Mouse (Mus musculus) spleen, postnatal 14 days (tissue): ENCODE data around the gene March6.

Experiments used
- DNase-seq, 2 experiments: peaks; one replicate each; pipeline ENCODE4 v3.0.0; 2021 to 2022; ENCODE audit warnings: low spot score in 2 of 2

The March6 gene

DNA sequence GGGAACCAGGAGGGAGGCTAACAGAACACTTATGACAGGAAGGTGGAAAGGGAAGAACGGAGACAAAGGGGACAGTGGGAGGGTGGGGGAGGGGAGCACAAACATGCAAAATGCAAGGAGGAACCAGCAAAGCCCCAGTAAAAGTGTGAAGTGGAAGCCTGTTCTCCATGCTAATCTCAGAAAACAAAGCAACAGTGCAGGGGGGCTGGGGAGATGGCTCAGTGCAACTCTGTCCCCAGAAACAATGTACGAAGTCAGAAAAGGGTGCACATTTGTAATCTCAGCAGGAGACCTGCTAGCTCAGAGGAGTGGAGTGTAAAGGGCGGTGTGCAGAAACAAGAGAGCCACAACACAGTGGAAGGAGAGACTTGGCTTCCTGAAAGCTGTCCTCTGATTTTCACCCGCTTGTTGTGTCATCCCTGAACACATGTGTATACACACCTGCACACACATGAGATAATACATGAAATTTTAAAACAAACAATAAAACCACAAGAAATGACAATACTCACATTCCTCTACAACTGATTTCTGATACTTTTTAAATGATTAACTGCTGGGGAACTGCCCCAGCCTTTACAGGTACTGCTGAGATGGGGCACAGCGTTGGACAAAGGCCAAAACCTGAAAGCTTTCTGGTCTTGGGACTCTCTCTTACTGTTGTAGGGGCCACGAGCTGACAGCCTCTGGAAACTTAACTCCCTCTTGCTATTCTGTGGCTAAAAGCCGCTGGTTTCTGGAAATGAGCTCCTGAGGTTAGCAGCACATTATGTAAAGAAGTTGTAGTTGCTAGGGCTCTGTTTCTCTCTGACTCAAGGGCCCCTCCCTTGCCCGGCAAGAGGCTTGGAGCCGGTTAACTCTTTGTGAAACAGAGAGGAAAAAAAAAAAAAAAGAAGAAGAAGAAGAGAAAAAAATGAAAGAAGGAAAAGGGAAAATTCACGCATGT, 11.4 kb upstream of the March6 start:
- DNase-seq = no peak

DNA sequence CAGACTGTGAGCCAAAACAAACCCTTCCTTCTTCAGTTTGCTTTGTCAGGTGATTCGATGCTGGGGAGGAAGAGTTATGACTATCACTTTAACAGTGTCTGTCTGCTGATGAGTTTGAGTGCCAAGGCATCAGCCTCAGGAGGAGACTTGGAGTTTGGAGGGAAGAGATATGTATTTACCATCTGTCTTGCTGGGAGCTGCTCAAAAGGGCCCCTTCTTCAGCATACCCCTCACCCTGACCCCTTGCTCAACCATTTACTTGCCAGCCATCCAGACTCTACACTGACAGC, 9.6 kb upstream of the March6 start:
- no peak for DNase-seq

DNA sequence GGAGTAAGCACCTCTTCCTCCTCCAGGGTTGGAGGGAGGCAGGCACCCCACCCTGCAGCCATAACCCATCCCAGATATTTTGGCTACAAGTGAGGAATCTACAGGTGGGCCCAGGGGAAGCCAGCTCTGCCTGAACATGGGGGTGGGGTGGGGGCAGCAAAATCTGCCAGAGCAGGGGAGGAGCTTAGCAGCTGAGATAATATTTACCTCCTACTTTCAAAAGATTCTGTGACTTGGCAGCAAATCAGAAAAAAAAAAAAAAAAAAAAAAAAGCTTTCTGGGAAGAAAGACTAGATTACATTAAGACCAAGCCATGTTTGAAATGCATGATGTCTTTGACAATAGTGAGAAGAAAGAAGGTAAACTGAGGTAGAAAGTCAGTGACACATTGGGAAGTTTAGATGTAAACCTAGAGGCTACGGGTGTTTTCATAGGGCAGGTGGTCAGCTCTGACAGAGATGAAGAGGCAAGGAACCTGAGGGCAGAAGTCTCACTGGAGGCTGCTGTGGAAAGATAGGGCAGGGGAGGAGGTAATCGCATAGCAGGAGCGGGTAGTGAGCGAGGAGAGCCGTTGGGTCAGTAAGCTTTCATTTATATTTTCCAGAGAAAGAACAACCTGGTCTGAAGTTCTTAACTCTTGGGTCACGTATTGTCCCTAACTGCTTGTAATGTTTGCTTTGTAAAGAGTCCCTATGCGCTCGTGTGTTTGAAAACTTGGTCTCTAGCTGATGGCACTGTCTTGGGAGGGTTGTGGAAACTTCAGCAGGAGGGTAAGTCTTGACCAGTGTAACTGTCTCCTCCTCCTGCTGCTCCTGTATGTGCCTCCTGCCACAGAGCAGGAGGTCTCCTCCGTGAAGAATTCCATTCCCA, 9.0 kb upstream of the March6 start:
- DNase-seq = no peak

DNA sequence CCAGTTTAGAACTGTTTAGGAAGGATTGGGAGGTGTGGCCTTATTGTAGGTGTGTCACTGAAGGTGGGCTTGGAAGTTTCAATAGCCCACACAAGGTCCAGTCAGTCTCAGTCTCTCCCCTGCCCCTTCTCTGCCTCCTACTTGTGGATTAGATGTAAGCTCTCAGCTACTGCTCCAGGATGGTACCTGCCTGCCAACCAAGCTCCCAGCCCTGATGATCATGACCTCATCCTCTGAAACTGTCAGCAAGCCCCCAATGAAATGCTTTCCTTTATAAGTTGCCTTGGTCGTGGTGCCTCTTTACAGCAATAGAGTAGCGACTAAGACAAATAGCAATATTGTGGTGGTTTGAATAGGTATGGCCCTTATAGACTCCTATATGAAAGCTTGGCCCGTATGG, 7.5 kb upstream of the March6 start:
- DNase-seq = no peak

DNA sequence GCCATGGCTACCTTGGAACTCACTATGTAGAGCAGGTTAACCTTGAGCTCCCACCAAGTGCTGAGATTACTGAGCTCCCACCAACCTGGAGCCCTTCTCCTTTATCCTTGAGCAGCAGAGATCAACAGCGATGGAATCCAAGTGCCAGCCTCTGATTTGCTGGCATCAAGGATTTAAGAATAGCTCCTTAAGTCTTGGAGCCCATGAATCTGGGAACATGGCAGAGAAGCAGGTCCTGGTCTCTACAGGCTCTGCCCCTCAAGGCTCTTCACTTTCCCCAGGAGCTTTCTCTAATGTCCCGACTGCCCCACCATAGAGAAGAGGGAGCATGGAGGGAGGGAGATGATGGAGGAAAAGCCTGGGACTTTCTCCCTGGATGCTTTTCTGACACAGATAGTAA, 6.9 kb upstream of the March6 start:
- no peak for DNase-seq

DNA sequence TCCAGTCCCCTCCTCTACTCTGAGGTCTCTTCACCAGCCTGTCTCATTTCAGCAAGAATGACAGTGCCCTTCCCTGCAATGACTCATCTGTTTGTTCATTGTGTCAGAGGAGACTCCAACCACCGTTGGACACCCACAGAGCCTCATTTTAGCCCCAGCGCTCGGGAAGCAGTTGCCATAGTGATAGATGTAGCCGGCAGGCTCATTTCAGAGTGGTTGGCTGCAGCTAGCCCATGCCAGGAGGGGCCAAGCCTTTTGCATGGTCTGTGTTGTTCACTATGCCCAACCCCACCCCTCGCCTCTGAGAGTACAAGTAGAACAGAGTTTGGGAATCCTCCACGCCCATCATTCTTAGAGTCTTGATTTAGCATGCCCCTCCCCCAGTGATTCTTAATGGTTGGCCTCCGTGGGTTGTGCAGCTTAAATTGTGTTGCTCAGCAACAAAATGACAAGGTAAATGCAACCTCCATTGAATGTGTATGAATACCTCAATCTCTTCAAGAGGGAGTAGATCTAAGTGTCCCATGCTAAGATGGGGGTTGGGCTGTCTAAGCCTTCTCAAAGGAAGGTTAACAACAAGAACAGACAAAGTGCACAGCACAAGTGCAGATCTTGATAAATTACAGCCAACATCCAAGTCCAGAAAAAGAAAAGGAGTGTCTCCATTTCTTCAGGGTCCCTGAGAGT, 5.3 kb upstream of the March6 start:
- no peak for DNase-seq

DNA sequence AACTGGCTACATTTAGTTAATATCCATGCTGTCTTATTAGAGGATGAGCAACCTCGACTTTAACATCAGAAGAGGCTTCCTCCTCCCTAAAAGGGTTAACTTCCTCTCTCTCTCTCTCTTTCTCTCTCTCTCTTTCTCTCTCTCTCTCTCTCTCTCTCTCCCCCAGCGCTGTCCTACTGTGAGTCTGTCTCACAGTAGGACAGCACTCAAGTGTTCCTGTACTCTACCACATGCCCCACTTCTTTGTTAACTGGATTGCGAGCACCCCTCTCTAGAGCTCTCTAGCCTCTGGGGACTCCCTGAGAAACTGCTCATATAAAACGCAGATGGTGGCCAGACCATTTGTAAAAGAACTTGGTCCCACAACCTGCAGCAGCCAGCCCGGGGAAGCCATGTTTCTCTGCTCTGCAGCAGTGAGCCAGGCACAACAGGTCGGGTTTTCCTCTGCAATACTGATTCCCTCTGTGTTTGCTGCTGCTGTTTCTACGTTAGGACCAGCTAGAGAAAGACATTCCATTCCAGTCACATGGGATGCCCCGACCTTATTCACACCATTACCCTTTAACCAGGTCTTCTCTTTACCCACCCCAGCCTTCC, 4.5 kb upstream of the March6 start:
- DNase-seq = no peak

DNA sequence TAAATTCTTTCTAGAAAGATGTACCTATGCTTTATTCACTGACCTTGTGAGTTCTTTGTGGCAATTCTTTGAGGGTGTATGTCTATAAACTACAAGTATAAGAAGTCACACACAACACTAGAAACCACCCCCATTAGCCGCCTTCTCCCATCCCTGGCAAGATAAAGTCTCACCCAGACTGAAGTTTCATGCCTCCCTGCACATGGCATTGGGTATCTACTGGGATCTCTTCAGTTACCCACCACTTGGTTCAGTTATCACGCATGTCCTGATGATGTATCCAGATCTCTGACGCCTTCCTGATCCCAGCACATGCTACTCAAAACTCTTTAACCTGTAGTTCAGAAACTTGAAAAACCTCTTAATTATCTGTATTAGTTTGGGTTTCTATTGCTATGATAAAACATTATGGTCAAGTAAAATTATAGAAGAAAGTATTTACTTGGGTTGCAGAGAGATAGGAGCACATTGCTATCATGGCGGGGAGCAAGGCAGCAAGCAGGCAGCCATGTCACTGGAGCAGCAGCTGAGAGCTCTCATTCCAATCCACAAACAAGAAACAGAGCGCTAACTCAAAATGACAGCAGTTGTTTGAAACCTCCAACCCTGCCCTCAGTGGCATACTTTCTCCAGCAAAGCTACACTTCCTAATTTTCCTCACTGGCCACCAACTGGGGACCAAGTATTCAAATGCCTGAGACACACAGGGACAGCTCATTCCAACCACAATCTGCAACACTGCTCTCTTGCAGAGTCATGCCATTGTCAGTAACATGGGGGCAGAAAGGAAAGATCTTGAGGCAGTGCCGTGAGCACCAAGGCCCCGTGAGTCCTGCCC, 3.8 kb upstream of the March6 start:
- no peak for DNase-seq

DNA sequence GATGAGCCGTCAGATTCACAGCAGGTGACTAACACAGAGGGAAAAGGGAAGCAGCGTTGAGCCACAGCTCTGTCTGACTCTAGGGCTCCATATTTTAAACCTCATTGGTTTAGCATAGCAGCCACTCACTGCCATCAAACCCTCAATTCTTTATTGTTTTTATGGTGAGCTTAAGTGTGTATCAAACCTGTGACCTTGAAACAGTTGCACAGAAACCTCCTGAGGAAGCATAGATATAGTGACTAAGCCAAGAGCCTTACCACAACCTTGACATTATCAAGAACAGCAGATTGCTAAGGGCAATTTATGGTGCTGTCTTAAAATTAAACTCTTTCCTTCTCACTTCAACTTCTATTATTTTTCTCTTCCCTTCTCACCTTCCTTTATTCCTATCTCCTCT, 2.7 kb upstream of the March6 start:
- DNase-seq = no peak

DNA sequence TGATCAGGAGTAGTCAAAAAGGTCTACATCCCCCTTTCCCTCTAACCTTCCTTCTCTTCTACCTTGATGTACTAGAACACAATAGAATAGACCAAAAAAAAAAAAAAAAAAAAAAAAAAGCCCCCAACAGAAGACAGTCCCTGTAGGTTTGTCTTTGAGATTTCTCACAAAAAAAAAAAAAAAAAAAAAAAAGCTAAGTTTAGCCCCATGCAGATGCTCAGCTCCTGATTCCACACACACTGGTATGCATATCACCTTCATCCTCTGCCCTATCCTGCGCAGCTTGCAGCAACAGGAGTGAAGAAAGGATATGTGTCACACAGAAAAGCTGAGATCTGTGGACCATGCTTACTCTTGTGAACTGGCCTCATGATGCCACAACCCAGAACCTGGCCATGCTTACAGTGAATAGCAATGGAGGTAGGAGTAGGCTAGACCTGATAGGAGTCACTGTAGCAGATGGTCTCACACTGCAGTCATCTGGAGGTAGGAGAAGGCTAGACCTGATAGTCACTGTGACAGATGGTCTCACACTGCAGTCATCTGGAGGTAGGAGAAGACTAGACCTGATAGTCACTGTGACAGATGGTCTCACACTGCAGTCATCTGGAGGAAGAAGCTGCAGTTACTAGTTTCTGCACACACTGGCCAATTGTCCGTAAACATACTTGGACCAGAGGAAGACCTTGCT, 1.6 kb upstream of the March6 start:
- DNase-seq = no peak

DNA sequence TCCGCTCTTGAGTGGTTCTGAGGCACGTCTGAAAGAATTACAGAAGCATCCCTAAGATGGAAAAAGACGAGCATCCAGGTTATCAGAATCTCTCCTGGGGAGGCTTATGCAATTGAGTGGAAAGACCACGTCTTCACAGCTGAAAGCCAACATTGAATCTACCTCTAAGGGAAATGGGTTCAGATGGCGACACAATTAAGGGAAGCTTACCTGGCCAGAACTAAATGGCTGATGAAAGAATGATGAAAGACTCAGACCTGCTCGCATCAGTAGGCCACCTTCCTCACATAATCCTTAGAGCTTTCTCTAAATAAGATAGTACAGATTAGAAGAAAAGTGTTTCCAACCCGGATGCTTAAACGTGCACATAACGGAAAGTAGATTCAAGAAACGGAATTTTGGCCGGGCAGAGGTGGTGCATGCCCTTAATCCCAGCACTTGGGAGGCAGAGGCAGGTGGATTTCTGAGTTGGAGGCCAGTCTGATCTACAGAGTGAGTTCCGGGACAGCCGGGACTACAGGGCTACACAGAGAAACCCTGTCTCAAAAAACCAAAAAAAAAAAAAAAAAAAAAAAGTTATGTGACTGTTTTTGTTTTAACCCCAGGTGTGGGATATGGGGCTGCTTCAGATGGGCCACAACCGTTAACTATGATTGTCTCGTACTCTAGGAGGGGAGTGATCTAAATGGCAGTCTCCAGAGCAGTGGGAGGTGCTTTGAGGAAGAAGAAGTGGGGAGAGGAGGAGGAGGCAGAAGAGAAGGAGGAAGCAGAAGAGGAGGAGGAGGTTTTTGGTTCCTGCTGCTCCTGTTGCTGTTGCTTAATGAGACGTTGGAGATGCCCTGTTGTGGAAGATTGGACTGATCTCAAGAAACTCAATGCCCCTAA, 835 bp upstream of the March6 start:
- no peak for DNase-seq

DNA sequence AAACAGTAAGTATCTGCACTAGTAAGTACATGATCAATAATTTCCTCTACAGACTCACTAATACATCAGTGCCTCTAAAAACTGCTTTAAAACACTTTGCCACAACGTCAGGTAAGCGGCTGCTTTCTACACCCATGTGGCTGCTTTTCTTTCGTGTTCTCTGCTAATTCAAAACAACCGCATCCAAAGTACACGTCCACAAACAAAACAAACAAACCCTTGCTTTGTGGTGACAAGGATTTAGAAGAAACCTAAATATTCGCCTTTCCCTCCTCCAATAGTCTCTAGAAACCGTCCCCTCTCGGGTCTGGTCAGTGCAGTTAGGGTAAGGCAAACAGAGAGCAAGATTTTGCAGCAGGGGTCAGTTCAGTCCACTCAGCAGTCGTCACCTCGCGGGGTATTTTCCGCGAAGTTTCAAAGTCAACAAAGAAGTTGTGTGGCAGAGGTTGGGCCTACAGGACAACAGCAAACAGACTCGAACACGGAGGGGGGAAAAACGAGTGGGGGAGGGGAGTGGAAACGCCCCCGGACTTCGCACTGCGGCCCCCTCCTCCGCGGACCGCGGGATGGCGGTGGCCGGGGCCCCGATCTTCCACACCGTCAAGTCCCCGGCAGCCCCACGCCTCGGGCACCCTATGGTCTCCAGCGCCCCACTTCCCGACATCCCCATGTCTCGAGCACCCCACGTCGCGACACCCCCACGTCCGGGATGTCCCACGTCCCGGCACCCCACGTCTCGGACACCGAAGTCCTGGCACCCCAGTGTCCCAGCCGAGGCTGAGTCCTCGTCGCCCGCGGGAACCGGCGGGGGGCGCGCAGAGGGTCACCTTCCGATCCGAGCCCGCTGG, 818 bp downstream of the March6 start:
- peak in 1 of 2 experiments; percentile 28 for DNase-seq

DNA sequence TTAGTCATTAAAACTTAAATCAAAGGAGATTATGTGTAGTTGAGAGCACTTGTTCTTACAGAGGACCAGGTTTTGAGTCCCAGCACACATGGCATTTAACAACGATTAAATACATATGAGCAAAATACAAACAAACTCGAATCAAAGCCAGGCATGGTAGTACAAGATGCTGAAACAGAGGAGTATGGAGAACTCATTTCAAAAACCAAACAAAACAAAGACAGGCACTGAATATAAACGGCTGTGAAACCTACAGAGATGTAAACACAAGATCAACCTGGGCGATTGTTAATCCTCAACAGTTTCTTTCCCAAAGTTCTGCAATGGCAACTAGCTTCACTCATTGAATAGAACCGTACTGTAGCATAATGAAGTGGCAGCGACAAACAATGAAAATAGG, 1.8 kb downstream of the March6 start:
- no peak for DNase-seq

DNA sequence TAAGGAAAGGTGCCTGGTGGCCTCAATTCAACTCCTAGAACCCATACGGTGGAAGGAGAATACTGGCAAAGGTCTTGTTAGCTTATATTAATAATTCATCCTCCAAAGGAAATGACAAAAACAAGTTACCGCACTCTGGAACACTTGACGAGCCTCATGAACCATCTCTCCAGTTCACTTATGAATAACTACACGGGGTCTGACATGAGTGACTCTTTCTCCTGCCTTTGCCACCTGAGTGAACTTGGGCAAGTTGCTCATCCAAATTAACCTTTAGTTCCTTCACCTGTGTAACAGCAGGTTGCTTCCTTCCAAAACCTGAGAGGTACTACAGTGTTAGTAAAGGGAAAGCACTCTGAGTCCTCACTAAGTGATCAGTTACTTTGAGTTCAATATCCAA, 2.4 kb downstream of the March6 start:
- DNase-seq = no peak

DNA sequence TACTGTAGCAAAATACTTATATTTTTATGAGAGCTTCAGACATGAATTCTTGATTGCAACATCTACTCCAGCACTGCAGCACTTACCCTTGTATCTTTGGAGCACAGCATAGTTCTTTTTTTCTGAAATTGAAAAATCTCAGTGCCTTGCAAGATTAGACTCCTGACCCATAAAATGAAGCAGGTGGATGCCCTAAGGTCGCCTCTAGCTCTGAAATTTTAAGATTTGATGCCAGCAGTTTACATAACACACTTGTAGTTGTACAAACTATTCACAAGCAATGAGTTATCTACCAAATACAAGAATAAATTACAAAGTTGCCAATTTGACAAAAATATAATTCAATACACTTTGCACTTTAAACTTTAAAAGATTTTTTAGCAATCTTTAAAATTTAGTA, 4.4 kb downstream of the March6 start:
- DNase-seq = no peak

DNA sequence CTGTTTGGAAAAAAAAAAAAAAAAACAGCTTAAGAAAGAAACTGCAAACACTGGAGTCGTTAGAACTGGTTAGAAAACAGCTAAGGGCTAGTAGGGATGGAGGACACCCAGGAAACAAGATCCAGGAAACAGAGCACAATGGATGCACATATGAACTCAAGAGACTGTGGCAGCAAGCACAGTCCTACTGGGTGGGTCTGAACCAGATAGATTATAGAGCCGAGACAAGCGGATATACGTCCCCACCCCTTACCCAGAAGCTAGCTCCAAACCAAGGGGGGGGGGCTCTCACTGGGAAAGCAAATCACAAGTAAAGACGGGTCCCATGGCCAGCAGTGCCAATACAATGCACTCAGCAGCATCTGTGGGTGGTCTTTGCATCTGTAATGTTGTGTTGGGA, 11.9 kb downstream of the March6 start:
- DNase-seq = no peak

DNA sequence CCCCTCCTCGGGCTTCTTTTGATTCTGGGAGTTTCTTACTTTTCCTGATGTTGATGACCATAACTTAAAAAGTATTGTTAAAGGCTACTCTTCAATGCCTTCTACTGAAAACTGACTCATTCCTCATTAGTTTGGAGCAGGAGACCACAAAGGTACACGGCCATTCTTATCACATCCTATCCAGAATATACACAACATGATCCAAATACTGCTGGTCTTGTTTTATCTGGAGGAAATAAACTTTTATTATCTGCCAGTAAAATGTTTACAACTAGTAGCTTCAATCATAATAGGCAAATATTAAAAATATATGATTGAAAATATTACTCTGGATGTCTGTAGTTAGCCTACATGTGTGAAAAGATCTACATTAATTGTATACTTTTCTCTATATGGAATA, 12.5 kb downstream of the March6 start:
- no peak for DNase-seq

DNA sequence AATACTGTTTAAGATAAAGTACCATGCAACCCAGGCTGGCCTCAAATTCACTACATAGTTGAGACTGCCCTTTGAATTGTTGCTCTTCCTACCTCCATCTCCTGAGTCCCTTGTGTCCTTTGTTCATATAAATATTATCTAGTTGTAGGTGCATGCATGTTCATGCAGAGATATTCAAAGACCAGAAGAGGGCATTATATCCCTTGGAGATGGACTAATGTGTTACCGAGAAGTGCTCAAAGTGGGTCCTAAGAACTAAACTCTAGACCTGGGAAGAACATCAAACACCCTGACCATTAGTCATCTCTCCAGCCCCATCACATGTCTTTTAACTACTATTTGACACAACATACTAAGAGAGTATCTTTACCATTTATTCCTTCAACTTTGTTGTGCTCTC, 13.7 kb downstream of the March6 start:
- no peak for DNase-seq

DNA sequence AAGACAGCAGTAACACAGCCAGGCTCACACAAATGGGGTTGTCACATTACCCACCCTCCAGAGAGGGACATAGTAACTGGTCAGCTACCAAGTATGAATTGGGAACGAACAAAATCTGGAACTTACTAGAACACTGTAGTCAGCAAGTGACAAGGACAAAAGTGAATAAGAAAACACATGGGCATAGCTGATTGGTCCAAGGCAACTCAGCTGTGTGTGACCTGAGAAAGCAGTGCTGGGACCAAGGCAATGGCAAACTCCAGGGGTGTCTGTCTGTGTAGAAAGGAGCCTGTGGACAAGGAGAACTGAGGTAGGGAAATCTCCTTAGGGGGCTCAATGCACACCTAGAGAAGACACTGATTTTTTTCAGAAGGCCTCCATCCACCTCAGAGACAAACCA, 19.1 kb downstream of the March6 start:
- DNase-seq = no peak
